Mouse (Mus musculus) left cerebral cortex, postnatal 10 days (tissue): ENCODE measurements around the gene Pde8a. TPM values are rescaled to one million over a fixed set of nuclear protein-coding genes. Genes with fewer than 3 reads are reported as not detected.

Experiments used
- DNase-seq, 2 experiments: peaks; one replicate each; pipeline ENCODE4 v3.0.0; 2021 to 2022; ENCODE audit warnings: low spot score in 2 of 2, mixed read lengths in 1 of 2; ENCODE audit errors: extremely low spot score in 1 of 2
- intact Hi-C: fragments of 180-260 bp; cut with DNase I; formaldehyde crosslinking; loops from one replicate; pipeline ENCODE4 v1.15.1; 2025
- total RNA-seq, 2 experiments: library from RNA; stranded (reverse); gene quantifications; 2 replicates each; pipeline ENCODE4 v1.2.3; 2021

The Pde8a gene
- total RNA-seq, 2 experiments from 2014 or later = 3.2 to 3.6 TPM

GRCm38 (mm10) chr7:81315583-81315982, 102.2 kb downstream of the Pde8a start:
- no peak for DNase-seq
- intact Hi-C loops = no loop called here

DNA sequence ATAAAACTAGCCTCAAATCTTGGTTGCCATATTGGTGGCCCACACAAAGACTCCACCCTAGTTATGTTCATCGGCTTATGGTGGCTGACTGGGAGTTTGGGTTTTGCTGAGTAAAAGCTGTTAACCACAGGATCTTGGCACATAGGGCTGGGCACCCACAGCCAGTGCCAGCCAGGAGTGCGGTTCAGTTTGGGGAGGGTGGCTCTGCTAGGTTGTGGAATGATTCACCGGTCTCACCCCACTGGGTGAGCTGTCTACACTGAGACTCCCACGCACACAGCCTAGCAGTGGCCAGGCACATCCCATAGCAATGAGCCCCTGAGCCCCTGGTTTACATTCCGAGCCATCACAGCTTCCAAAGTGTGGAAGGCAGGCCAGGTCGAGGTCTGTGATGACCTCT, 106.4 kb downstream of the Pde8a start:
- intact Hi-C loops = loop anchor here (5.0 kb wide), 1 partner anchor 152 kb away; no protein-coding TSS in a partner anchor
- no peak for DNase-seq

DNA sequence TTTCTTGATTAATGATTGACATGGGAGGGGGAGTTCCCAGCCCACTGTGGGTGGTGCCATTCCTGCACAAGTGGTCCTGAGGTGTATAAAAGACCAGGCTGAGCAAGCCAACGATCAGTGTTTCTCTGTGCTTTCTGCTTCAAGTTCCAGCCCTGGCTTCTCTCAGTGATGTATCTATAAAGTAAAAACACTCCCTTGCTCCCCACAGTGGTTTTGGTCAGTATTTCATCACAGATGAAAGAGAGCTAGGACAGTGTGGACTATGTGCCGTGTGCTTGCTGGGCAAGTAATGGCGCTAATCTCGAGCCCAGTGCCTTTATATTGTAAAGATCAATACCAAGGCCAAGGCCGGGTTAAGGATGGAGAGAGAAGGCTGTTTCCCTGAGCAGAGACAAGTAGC, 108.4 kb downstream of the Pde8a start:
- intact Hi-C loops = loop anchor here (5.0 kb wide), 1 partner anchor 154 kb away; no protein-coding TSS in a partner anchor
- DNase-seq = no peak

GRCm38 (mm10) chr7:81326043-81326442, 112.6 kb downstream of the Pde8a start:
- no peak for DNase-seq
- intact Hi-C loops = no loop called here

- intact Hi-C loops = no loop called here
- no peak for DNase-seq
These were observed 113.5 kb downstream of the Pde8a start for GRCm38 (mm10) chr7:81326859-81327258.

- intact Hi-C loops = no loop called here
- DNase-seq = no peak
These were observed 114.3 kb downstream of the Pde8a start for GRCm38 (mm10) chr7:81327661-81328060.

DNA sequence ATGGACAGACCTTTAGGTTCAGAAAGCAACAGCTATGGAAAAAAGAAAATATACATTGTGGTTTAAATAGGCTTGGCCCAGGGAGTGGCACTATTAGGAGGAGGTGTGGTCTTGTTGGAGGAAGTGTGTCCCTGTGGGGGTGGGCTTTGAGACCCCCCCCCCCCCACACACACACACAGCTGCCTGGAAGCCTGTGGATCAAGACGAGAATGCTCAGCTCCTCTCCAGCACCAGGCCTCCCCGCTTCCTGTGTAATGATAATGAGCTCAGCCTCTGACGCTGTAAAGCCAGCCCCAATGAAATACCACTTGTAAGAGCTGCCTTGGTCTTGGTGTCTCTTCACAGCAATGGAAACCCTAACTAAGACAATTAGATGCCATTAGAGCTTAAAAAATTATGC, 117.4 kb downstream of the Pde8a start:
- no peak for DNase-seq
- intact Hi-C loops = no loop called here

GRCm38 (mm10) chr7:81331851-81332250, 118.5 kb downstream of the Pde8a start:
- no peak for DNase-seq
- intact Hi-C loops = no loop called here

- intact Hi-C loops = loop anchor here (5.0 kb wide), 1 partner anchor 124 kb away; the partner anchor contains the start of gene Pde8a
These were observed 122.5 kb downstream of the Pde8a start for GRCm38 (mm10) chr7:81335705-81336431.

DNA sequence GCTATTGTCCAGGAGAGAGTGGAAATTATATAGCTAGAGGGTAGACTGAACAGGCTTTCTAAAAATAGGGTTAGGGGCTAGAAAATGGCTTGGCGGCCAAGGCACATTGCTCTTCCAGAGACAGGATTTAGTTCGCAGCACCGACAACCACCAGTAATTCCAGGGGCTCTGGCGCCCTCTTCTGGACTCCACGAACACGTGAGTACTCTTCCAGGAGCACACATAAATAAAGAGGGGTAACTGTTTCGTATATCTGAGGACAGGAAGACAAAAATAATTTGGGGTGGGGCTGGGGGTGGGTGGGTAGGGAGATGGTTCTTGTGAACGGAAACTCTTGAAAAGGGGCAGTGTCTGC, 123.0 kb downstream of the Pde8a start:
- peak in 1 of 2 experiments; percentile 72 for DNase-seq
- intact Hi-C loops = loop anchor here (5.0 kb wide), 1 partner anchor 124 kb away; the partner anchor contains the start of gene Pde8a

More at GRCm38 (mm10) chr7:81335705-81336431, 122.5 kb downstream of the Pde8a start:
- peak in 1 of 2 experiments; percentile 79 for DNase-seq

- no peak for DNase-seq
- intact Hi-C loops = loop anchor here (2.0 to 5.0 kb wide), 2 partner anchors 126 to 173 kb away; partner anchors contain the start of gene Pde8a
These were observed 124.6 kb downstream of the Pde8a start for GRCm38 (mm10) chr7:81337785-81338521.

DNA sequence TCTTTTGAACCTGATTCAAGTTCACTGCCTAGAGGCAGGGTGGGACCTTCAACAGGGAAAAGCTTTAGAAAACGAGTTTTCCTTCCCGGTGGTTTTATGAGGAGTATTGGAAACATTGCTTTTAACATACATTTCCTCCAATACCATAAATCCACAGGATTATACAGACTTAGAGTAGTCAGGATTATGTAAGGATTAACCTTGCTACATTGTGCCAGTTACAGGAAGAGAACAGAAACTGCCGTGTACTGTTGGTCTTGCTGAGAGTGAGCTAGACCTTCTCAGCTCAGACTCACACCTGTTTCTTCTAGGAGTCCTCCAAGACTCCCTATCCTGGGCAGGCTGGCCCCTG, 125.1 kb downstream of the Pde8a start:
- DNase-seq = no peak
- intact Hi-C loops = loop anchor here (2.0 to 5.0 kb wide), 2 partner anchors 126 to 174 kb away; partner anchors contain the start of gene Pde8a

GRCm38 (mm10) chr7:81339783-81340182, 126.4 kb downstream of the Pde8a start:
- intact Hi-C loops = loop anchor here (2.0 to 5.0 kb wide), 2 partner anchors 127 to 175 kb away; partner anchors contain the start of gene Pde8a
- peak; percentile 39 to 69 for DNase-seq

GRCm38 (mm10) chr7:81341563-81341962, 128.2 kb downstream of the Pde8a start:
- intact Hi-C loops = no loop called here
- DNase-seq = no peak

DNA sequence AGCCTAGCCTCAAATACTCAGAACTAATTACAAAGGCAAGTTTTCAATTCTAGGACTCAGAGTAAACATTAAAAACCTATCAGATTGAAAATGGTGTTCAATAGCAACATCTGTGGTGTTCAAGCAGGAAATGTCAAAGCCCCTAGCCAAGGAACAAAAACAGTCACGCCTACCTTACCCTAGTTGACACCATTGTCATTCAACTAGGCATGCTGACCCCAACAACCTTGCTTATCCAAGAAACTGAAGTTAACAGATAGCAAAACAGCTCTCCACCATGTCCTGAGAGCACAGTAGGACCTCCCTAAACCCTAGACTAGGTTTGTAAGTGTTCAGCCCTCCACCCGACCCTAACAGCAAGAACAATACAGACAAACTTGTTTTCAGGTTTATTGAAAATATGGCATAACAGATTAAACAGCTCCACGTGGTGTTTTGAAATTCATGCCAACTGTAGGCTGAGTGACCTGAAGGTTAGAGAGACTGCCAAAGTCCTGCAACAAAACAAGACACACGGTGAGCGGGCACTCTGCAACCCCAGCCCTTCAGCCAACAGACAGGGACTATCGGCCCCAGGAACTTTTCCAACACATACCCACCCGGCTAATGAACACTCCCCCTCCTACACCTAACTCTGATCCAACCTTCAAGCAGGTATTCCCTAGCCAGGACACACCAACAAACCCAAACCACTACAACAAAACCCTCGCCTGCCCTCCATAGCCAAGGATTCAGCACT, 129.1 kb downstream of the Pde8a start:
- intact Hi-C loops = no loop called here
- no peak for DNase-seq

GRCm38 (mm10) chr7:81343316-81343715, 129.9 kb downstream of the Pde8a start:
- no peak for DNase-seq
- intact Hi-C loops = no loop called here

GRCm38 (mm10) chr7:81343831-81344230, 130.4 kb downstream of the Pde8a start:
- no peak for DNase-seq
- intact Hi-C loops = no loop called here

DNA sequence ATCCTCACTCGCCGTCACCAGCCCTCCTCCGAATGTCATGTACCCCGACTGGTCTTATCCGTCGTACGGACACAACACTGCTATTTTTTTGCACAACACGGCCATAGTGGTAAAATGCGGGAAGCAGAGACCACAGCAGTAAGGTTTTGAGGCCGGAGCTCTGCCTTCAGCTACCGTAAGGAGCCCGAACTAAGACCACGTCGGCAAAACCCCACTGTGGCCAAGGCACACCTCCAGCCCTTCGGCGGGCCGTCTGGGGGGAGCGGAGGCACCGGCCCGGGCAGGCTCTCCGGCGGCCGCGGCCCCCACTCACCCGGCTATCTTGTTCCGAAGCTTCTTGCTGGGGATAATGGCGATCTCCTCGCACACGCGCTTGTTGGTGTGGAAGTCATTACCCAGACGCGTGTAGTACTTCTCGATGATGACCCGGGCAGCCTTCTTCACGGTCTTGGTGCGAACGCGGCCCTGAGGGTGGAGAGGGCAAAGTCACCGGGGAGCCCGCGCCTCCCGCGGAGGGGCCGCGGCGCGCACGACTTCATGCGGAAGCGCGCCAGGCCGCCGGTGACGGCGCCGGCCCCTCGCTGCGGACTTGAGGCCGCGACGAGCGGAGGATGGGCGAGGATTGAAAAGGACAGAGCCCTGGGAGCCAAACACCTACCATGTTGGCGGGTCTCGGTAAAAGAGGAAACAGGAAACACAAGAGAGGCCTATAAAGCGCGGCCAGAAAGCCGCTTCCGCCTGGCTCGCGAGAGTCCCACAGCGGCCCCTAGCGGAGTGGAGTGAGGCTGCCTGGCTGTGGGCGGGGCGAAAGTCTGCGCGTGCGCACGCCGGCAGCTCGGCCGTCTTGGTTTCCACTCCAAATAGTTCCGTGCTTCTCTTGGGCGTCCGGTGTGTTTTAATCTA, 131.4 kb downstream of the Pde8a start, which contains the start of gene Rps17:
Rps17 (minus strand) TSS at position 711 of the 903 bp plus-strand sequence.
- intact Hi-C loops = loop anchor here (5.0 kb wide), 1 partner anchor 228 kb away; the partner anchor contains the start of gene Whamm
- peak; percentile 95 for DNase-seq
